Mouse (Mus musculus) forebrain, embryonic 12.5 days (tissue): ENCODE results near the gene Gm20605. TPM values are rescaled to one million over a fixed set of nuclear protein-coding genes. Genes with fewer than 3 reads are reported as not detected.

Source experiments
- ATAC-seq: fragments of 200-750 bp; cut with Nextera tagmentation; 2 replicates; pipeline ENCODE4 v1.8.0; 2017; ENCODE audit warnings: moderate TSS enrichment; ENCODE audit not compliant: low FRiP score
- H3K27ac ChIP-seq: fragments of 300-500 bp; sonication (generic); 2 replicates; pipeline ENCODE4 v1.5.1; 2016; ENCODE audit warnings: mild to moderate bottlenecking
- H3K27me3 ChIP-seq: fragments of 300-500 bp; sonication (generic); 2 replicates; pipeline ENCODE4 v1.6.1; 2016; ENCODE audit warnings: mild to moderate bottlenecking
- H3K36me3 ChIP-seq: fragments of 300-500 bp; sonication (generic); replicated peaks from 2 replicates; pipeline ENCODE4 v1.6.1; 2016; ENCODE audit warnings: mild to moderate bottlenecking
- H3K4me1 ChIP-seq: fragments of 300-500 bp; sonication (generic); 2 replicates; pipeline ENCODE4 v1.6.1; 2016
- H3K4me2 ChIP-seq: fragments of 300-500 bp; sonication (generic); 2 replicates; pipeline ENCODE4 v1.6.1; 2016; ENCODE audit warnings: mild to moderate bottlenecking, moderate library complexity
- H3K4me3 ChIP-seq: fragments of 300-500 bp; sonication (generic); replicated peaks from 2 replicates; pipeline ENCODE4 v1.5.1; 2016; ENCODE audit warnings: mild to moderate bottlenecking
- H3K9ac ChIP-seq: fragments of 300-500 bp; sonication (generic); 2 replicates; pipeline ENCODE4 v1.6.1; 2016; ENCODE audit warnings: mild to moderate bottlenecking
- H3K9me3 ChIP-seq: fragments of 300-500 bp; sonication (generic); 2 replicates; pipeline ENCODE4 v1.6.1; 2016
- WGBS: fragments of 180-500 bp; shearing (Covaris S2); methylation state at CpG from one replicate; pipeline ENCODE4 v1.1.7; 2016; 5-methylcytosine and 5-hydroxymethylcytosine counted together
- polyA plus RNA-seq: library from polyadenylated mRNA; unstranded; fragments of >200 nt; fragmentation: Nextera tagmentation; extraction: Ambion mirVana; gene quantifications from 2 replicates; pipeline ENCODE4 v1.2.1, GENCODE M21; 2016

Gene Gm20605
- polyA plus RNA-seq, 1 experiment from 2014 or later = 10.1 TPM

DNA sequence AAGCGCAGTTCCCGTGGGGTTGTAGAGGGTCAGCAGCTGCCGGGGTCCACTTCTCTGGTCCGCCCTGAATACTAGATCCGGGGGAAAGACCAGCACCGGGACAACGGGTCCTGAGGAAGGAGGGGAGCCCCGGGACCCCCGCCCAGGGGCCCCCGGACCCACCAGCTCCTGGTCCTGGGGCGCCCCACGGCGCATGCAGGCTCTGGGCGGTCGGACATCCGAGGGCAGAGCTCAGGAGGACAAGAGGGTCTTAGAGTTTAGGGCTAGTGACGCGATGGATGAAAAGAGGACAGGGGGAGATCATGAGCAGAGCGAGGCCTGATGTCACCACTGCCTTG lies 28.7 kb upstream of the Gm20605 start:
- Histone ChIP-seq H3K27ac (peak overlapping the region; percentile 81; the same call in 1 of the 2 replicates), H3K36me3 (no peaks in the 10 kb centered on the region)
- WGBS = 3% methylated on average over 19 of the region's 19 CpGs

DNA sequence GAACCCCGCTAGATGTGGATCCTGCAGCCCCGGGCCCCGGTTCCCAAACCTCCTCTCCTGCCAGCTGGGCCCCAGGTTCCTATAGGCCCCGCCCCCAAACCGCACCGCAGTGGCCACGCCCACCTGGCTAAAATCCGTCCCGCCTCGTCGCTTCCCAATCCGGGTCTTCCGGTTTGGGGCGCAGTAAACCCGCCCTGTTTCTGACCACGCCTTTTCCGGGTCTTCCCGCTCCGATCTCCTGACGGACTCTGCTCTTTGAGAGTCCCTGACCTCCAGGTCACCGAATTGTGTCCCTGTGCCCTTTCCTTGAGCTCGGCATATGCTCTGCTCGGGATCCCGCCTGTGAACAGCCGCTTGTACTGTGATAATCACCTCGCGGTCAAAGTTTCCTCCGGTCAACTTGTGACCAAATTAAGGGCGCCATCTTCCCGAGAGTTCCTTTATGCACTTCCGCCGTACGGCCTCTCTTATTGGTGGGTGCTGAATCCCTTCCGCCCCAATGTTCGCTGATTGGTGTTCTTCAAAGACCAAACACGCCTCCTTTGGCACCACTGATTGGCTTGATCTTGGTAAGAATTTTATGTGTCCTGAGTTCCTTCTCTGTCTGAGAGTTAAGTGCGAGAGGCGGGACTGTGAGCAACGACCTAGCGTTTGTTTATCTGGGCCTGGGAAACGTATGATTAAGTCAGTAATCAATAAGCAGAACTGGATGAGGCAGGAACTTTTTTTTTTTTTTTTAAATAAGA lies 28.2 kb upstream of the Gm20605 start, which contains the start of gene Mospd3:
TSS of gene Mospd3 (minus strand) at position 440 of the 746 bp plus-strand sequence.
- H3K4me2 ChIP-seq = peak within 1 kb of the TSS; percentile 96
- WGBS = under 1% methylated on average over 41 of the region's 41 CpGs
- peaks cover 37% of the 10 kb centered on the region for H3K4me1 ChIP-seq
- H3K36me3 ChIP-seq = no peaks in the 10 kb centered on the region
- H3K9ac ChIP-seq = peak within 1 kb of the TSS; percentile 86
- peak within 1 kb of the TSS; percentile 81 for H3K27ac ChIP-seq
- H3K27me3 ChIP-seq = no peaks in the 10 kb centered on the region
- H3K4me3 ChIP-seq = peak within 1 kb of the TSS; percentile 71
- peak; percentile 95 for ATAC-seq
- H3K9me3 ChIP-seq = no peaks in the 10 kb centered on the region

More for the DNA sequence above, 28.7 kb upstream of the Gm20605 start:
- no peaks in the 10 kb centered on the region for H3K9me3 ChIP-seq
- no peaks in the 10 kb centered on the region for H3K27me3 ChIP-seq
- ATAC-seq = no peak; the same call in none of the 2 replicates
- H3K4me3 ChIP-seq = peak overlapping the region; percentile 71
- H3K9ac ChIP-seq = peak overlapping the region; percentile 86
- peaks cover 37% of the 10 kb centered on the region for H3K4me1 ChIP-seq
- H3K4me2 ChIP-seq = peak overlapping the region; percentile 96

DNA sequence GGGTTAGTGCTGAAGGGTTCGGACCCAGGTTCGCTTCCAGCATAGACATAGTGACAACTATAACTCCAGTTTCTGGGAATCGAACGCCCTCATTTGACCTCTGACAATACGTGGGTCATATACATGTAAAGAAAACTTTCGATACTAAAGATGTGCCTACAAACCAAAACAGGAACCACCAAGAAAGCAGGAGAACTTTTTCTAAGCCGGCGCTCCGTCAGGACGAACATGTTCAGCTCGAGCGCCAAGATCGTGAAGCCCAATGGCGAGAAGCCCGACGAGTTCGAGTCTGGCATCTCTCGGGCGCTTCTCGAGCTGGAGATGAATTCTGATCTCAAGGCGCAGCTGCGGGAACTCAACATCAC lies 27.6 kb upstream of the Gm20605 start:
- no peaks in the 10 kb centered on the region for H3K36me3 ChIP-seq
- H3K4me1 ChIP-seq = peaks cover 37% of the 10 kb centered on the region
- H3K4me2 ChIP-seq = peak overlapping the region; percentile 96
- H3K27me3 ChIP-seq = no peaks in the 10 kb centered on the region
- H3K9ac ChIP-seq = peak overlapping the region; percentile 59
- no peaks in the 10 kb centered on the region for H3K9me3 ChIP-seq
- H3K27ac ChIP-seq = no peak overlapping the region; the same call in 1 of the 2 replicates
- peak overlapping the region; percentile 71 for H3K4me3 ChIP-seq
- under 1% methylated on average over 22 of the region's 22 CpGs for WGBS
- no peak for ATAC-seq

DNA sequence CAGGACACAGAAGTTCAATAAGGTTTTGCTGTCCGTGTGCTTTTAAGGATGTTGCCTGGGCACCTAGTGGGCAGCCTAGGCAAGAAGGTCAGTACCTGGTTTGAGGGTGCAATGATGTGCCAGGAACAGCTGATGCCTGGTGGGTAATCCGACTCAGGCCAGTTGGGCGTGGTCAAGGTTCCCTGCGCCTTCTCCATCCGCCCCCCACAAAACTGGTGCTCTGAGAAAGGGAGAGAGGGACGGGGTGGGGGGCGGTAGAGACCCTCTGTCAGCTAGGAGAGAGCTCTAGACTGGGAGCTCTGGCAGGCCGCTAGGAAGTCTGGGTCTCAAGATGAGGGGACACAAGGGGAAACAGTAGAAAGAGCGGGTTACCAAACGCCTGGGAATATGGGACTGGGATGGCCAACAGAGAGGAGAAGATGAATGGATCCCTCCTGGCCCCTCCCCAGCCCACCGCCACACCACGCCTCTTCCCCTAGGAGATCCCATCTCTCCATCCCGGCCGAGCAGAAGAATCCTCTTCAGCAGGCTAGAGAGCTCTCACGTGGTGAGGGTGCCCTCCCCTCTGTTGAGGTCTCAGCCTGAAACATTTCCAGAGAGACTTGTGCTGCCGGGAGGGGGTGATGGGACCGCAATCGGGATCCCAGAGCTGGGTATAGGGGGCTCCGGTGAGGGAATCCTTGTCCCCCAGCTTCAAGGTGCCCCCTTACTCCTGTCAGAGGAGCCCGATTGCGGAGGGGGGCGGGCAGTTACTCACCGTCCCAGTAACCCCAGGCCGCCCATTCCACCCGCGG lies 20.9 kb upstream of the Gm20605 start:
- Histone ChIP-seq H3K4me1 (peaks cover 49% of the 10 kb centered on the region), H3K4me2 (peak overlapping the region; percentile 43), H3K36me3 (no peaks in the 10 kb centered on the region), H3K9ac (0 out of 2 replicates have a peak overlapping the region, but pooled peaks have one; percentile 33), H3K4me3 (peak overlapping the region; percentile 4; the same call in 1 of the 2 replicates), H3K27ac (no peak overlapping the region), H3K27me3 (peaks cover 24% of the 10 kb centered on the region), H3K9me3 (no peaks in the 10 kb centered on the region)
- peak; percentile 40; the same call in 1 of the 2 replicates for ATAC-seq
- 12% methylated on average over 26 of the region's 26 CpGs for WGBS

DNA sequence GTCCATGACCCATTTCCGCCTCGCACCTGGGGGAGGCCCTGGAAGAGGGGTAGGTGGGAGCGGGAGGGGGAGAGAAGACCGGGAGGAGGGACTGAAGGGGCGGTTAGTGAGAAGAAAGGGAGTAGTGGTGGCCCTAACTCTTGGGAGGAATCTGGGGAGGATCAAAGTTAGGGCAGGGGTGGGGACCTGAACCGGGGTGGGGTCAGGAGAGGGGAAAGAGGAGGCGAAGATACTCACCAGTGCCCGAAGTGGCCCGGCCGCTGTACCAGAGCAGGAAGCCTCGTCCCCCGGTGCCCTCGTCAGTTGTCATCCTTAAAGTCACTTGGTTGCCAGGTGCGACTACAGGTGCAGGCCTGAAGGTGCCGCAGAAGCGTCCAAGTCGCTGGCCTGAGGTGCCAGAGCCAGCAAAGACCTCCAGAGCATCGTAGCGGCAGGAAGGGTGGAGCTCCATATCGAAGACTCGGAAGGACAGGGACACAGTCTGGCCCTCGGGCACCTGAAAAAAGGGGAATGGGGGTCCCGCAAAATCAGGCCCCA lies 20.3 kb upstream of the Gm20605 start:
- peaks cover 24% of the 10 kb centered on the region for H3K27me3 ChIP-seq
- H3K27ac ChIP-seq = no peak overlapping the region
- peaks cover 48% of the 10 kb centered on the region for H3K4me1 ChIP-seq
- peak overlapping the region; percentile 4; the same call in 1 of the 2 replicates for H3K4me3 ChIP-seq
- 16% methylated on average over 21 of the region's 23 CpGs for WGBS
- no peaks in the 10 kb centered on the region for H3K9me3 ChIP-seq
- peak overlapping the region; percentile 43 for H3K4me2 ChIP-seq
- H3K9ac ChIP-seq = 0 out of 2 replicates have a peak overlapping the region, but pooled peaks have one; percentile 33
- no peak for ATAC-seq
- H3K36me3 ChIP-seq = no peaks in the 10 kb centered on the region

DNA sequence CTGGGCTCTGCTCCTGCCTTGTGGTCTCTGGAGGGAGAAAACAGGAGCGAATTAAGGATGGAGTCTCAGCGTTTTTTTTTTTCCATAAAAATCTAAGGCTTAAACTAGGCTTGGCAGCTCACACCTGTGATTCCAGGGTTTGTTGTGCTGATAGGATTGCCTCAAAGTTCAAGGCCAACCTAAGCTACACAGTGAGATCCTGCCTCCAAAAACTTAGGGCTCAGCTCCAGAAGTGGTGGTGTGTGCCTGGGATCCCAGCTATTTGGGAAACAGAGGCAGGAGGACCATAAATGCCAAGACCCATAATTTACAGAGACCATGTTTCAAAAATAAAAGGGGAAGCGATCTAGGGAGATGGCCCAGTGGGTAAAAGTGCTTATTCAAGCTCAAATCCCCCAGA lies 19.7 kb upstream of the Gm20605 start:
- H3K4me2 ChIP-seq = no peak overlapping the region
- WGBS = 65% methylated on average over 3 of the region's 3 CpGs
- peaks cover 48% of the 10 kb centered on the region for H3K4me1 ChIP-seq
- no peaks in the 10 kb centered on the region for H3K9me3 ChIP-seq
- H3K36me3 ChIP-seq = no peaks in the 10 kb centered on the region
- peaks cover 24% of the 10 kb centered on the region for H3K27me3 ChIP-seq
- no peak for ATAC-seq
- no peak overlapping the region for H3K4me3 ChIP-seq
- H3K27ac ChIP-seq = no peak overlapping the region
- H3K9ac ChIP-seq = no peak overlapping the region

DNA sequence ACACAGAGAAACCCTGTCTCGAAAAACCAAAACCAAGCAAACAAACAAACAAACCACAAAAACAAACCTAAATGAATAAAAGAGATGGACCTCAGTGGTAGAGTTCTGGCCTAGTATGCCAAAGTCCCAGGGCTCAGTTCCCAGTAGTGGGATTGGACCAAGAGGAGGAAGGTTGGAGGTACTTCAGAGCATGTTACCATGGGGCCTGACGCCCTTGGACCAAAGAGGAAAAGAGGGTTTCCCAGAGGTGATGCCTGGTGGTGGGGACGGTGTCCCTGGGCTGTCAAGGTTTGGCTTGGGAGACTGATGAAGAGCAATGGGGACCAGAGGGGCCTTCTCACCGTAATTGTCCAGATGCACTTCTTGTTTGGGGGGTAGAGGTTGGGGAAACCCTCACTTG lies 18.9 kb upstream of the Gm20605 start:
- H3K4me2 ChIP-seq = peak overlapping the region; percentile 19; the same call in 1 of the 2 replicates
- H3K9me3 ChIP-seq = no peaks in the 10 kb centered on the region
- peaks cover 24% of the 10 kb centered on the region for H3K27me3 ChIP-seq
- H3K36me3 ChIP-seq = no peaks in the 10 kb centered on the region
- WGBS = 77% methylated on average over 4 of the region's 4 CpGs
- ATAC-seq = no peak
- peak overlapping the region; percentile 62; the same call in 1 of the 2 replicates for H3K27ac ChIP-seq
- peaks cover 48% of the 10 kb centered on the region for H3K4me1 ChIP-seq
- H3K4me3 ChIP-seq = 0 out of 2 replicates have a peak overlapping the region, but pooled peaks have one; percentile 4
- no peak overlapping the region for H3K9ac ChIP-seq

DNA sequence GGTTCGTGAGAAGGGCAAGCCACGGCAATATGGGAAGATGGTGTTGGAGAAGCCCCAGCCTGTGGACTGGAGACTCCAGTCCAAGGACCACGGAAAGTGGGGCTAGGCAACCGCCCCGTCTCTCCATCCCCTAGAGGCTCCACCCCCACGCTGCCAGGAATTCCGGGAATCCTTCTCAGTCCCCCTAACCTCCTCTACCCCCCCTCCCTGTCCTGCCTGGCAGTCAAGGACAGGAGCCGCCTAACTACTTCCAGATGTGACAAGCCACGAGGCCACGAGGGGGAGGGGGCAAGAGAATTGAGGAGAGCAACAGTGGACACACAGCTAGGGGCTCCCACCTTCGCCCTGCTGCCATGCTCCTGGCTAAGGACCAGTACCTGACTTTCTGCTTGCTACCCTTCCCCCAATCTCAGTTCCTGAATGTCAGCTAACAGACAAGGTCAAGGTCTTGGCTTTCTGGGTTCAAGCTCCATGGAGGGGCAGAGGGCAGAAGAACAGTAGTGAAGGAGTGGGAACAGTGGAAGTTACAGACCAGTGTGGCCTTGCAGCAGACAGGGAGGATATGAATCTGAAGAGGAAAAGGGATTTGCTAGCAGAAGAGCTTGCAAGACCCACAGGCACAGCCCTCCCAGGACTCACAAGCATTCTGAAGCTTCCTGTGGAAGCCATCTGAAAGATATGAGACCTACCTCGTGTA lies 18.3 kb upstream of the Gm20605 start:
- ATAC-seq = no peak
- peak overlapping the region; percentile 62 for H3K27ac ChIP-seq
- H3K27me3 ChIP-seq = peaks cover 24% of the 10 kb centered on the region
- H3K4me3 ChIP-seq = 0 out of 2 replicates have a peak overlapping the region, but pooled peaks have one; percentile 4
- H3K36me3 ChIP-seq = no peaks in the 10 kb centered on the region
- 19% methylated on average over 12 of the region's 12 CpGs for WGBS
- H3K4me2 ChIP-seq = peak overlapping the region; percentile 19
- H3K4me1 ChIP-seq = peaks cover 48% of the 10 kb centered on the region
- no peak overlapping the region; the same call in 1 of the 2 replicates for H3K9ac ChIP-seq
- H3K9me3 ChIP-seq = no peaks in the 10 kb centered on the region

DNA sequence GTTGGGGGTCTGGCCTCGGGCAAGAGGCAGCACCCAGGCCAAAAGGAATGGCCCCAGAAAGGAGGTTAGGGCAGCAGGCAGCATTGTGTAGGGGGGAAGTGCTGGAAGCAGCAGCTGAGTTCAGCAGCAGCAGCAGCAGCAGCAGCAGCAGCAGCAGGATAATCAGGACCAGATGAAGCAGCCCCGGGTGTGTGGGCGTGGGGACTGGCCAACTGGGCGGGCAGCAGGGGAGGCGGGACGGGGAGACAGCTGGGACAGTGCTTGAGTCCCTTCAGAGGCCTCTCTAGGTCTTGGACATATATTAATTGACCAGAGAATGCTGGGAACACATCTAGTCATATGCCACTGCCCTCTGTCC lies 17.8 kb upstream of the Gm20605 start:
- 37% methylated on average over 6 of the region's 6 CpGs for WGBS
- Histone ChIP-seq H3K27ac (peak overlapping the region; percentile 62), H3K36me3 (no peaks in the 10 kb centered on the region), H3K27me3 (peaks cover 24% of the 10 kb centered on the region), H3K9ac (no peak overlapping the region; the same call in 1 of the 2 replicates), H3K4me2 (peak overlapping the region; percentile 19; the same call in 1 of the 2 replicates), H3K9me3 (no peaks in the 10 kb centered on the region), H3K4me3 (no peak overlapping the region), H3K4me1 (peaks cover 48% of the 10 kb centered on the region)
- no peak for ATAC-seq

DNA sequence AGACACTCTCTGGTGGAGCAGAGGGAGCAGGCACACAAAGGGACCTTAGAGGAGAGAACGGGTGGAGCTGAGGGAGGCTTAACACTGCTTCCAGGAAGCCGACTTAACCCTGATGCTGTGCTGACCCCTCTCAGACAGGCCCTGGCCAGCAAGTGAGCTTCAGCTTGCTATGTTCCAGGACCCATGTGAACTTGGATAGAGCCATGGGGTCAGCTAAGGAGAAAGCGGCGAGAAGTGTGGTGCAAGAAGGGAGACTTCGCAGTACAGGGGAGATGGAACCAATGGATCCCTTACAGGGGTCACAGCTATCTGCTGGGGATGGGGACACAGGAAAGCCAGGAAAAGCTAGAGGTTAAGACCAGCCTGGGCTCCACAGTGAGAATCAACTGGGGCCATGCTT lies 15.9 kb upstream of the Gm20605 start:
- peaks cover 12% of the 10 kb centered on the region for H3K27me3 ChIP-seq
- H3K4me3 ChIP-seq = no peak overlapping the region
- H3K36me3 ChIP-seq = no peaks in the 10 kb centered on the region
- peaks cover 42% of the 10 kb centered on the region for H3K4me1 ChIP-seq
- ATAC-seq = no peak
- no peak overlapping the region for H3K27ac ChIP-seq
- H3K4me2 ChIP-seq = no peak overlapping the region
- no peak overlapping the region for H3K9ac ChIP-seq
- WGBS = 73% methylated on average over 5 of the region's 5 CpGs
- H3K9me3 ChIP-seq = no peaks in the 10 kb centered on the region

DNA sequence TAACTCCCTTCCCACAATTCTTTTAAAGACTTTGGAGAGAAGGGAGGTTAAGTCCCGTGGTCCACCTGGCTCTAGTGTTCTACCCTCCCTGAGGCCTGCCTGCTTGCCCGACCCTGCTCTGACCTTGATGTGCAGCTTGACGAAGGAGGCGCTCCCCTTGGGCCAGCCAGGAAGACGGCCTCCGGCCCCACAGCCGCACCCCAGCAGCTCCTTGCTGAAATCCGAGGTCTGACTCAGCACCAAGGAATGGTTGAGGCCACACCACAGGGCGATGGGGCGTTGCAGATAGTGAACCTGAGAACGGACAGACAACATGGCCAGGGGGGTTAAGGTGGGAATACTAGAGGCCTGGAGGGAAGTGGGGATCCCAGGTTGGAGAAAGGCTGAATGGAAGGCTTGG lies 15.4 kb upstream of the Gm20605 start, which contains the start of gene Pcolce:
TSS of gene Pcolce (minus strand) at position 235 of the 400 bp plus-strand sequence.
- ATAC-seq = no peak
- H3K9me3 ChIP-seq = no peaks in the 10 kb centered on the region
- no peak within 1 kb of the TSS for H3K9ac ChIP-seq
- H3K36me3 ChIP-seq = no peaks in the 10 kb centered on the region
- H3K4me3 ChIP-seq = no peak within 1 kb of the TSS
- WGBS = 73% methylated on average over 11 of the region's 11 CpGs
- peaks cover 7% of the 10 kb centered on the region for H3K27me3 ChIP-seq
- H3K4me1 ChIP-seq = peaks cover 37% of the 10 kb centered on the region
- H3K4me2 ChIP-seq = no peak within 1 kb of the TSS
- no peak within 1 kb of the TSS for H3K27ac ChIP-seq
